Mouse (Mus musculus): ENCODE data around the gene Uso1. TPM values are rescaled to one million over a fixed set of nuclear protein-coding genes. Genes with fewer than 3 reads are reported as not detected.
A peak's percentile ranks its signal among the peaks of the same experiment; 100 is the strongest.
"Not testable (repeated sequence)": the region's sequence is repeated elsewhere in the genome, so short reads cannot be mapped to it uniquely, and the experiment has no call there.

The Uso1 gene
- polyA plus RNA-seq, 1 experiment from 2014 or later, result 34.1 TPM

GRCm38 (mm10) chr5:92133006-92133405 lies 4.7 kb upstream of the Uso1 start:
- not testable (repeated sequence) for ATAC-seq (ENCODE audit: low FRiP score); H3K9me3 ChIP-seq (ENCODE audit: control insufficient read depth, low read length); H3K4me2 ChIP-seq (replicated peaks; ENCODE audit: low read depth, low read length); DNase-seq (ENCODE audit: low spot score); H3K27me3 ChIP-seq (ENCODE audit: control insufficient read depth, insufficient read depth, low read length); H3K9ac ChIP-seq (ENCODE audit: low read depth, low read length); H3K4me1 ChIP-seq (replicated peaks; ENCODE audit: control insufficient read depth, insufficient read depth, low read length); H3K4me3 ChIP-seq (ENCODE audit: low read depth, low read length); H3K36me3 ChIP-seq (ENCODE audit: control insufficient read depth, insufficient read depth, low read length); H3K27ac ChIP-seq (ENCODE audit: low read depth, low read length)
- 68% methylated on average over 4 of the region's 4 CpGs for WGBS

GRCm38 (mm10) chr5:92134934-92135333 lies 2.8 kb upstream of the Uso1 start:
- no peak for DNase-seq (ENCODE audit: low spot score)
- Histone ChIP-seq H3K9me3 (ENCODE audit: control insufficient read depth, low read length) (no peaks in the 10 kb centered on the region), H3K4me2 (replicated peaks; ENCODE audit: low read depth, low read length) (no peak overlapping the region), H3K27me3 (ENCODE audit: control insufficient read depth, insufficient read depth, low read length) (no peaks in the 10 kb centered on the region), H3K4me3 (ENCODE audit: low read depth, low read length) (no peak overlapping the region), H3K9ac (ENCODE audit: low read depth, low read length) (no peak overlapping the region), H3K27ac (ENCODE audit: low read depth, low read length) (no peak overlapping the region), H3K36me3 (ENCODE audit: control insufficient read depth, insufficient read depth, low read length) (no peaks in the 10 kb centered on the region), H3K4me1 (replicated peaks; ENCODE audit: control insufficient read depth, insufficient read depth, low read length) (0 out of 2 replicates have a peak, but pooled peaks cover 2% of the 10 kb centered on the region)
- no peak for ATAC-seq (ENCODE audit: low FRiP score)
- WGBS, result 82% methylated on average over 3 of the region's 3 CpGs

GRCm38 (mm10) chr5:92136536-92137238 lies 1.1 kb upstream of the Uso1 start:
- peak overlapping the region; percentile 54; the same call in 1 of the 2 replicates for H3K9ac ChIP-seq (ENCODE audit: low read depth, low read length)
- ATAC-seq (ENCODE audit: low FRiP score), result no peak
- 68% methylated on average over 9 of the region's 9 CpGs for WGBS

GRCm38 (mm10) chr5:92138093-92138621 lies 419 bp downstream of the Uso1 start:
- no peaks in the 10 kb centered on the region for H3K9me3 ChIP-seq (ENCODE audit: control insufficient read depth, low read length)
- under 1% methylated on average over 28 of the region's 43 CpGs for WGBS
- ATAC-seq (ENCODE audit: low FRiP score), result peak; percentile 85

More at GRCm38 (mm10) chr5:92136536-92137238, 1.1 kb upstream of the Uso1 start:
- H3K27me3 ChIP-seq (ENCODE audit: control insufficient read depth, insufficient read depth, low read length), result no peaks in the 10 kb centered on the region
- no peaks in the 10 kb centered on the region for H3K36me3 ChIP-seq (ENCODE audit: control insufficient read depth, insufficient read depth, low read length)
- no peak overlapping the region for H3K27ac ChIP-seq (ENCODE audit: low read depth, low read length)
- no peaks in the 10 kb centered on the region for H3K9me3 ChIP-seq (ENCODE audit: control insufficient read depth, low read length)
- H3K4me3 ChIP-seq (ENCODE audit: low read depth, low read length), result peak overlapping the region; percentile 70
- no peak for DNase-seq (ENCODE audit: low spot score)
- H3K4me2 ChIP-seq (replicated peaks; ENCODE audit: low read depth, low read length), result peak overlapping the region; percentile 52
- 0 out of 2 replicates have a peak, but pooled peaks cover 2% of the 10 kb centered on the region for H3K4me1 ChIP-seq (replicated peaks; ENCODE audit: control insufficient read depth, insufficient read depth, low read length)

GRCm38 (mm10) chr5:92139191-92139590 lies 1.5 kb downstream of the Uso1 start:
- Histone ChIP-seq H3K27me3 (ENCODE audit: control insufficient read depth, insufficient read depth, low read length) (no peaks in the 10 kb centered on the region), H3K4me2 (replicated peaks; ENCODE audit: low read depth, low read length) (peak overlapping the region; percentile 14; the same call in 1 of the 2 replicates), H3K9ac (ENCODE audit: low read depth, low read length) (peak overlapping the region; percentile 11; the same call in 1 of the 2 replicates), H3K4me1 (replicated peaks; ENCODE audit: control insufficient read depth, insufficient read depth, low read length) (0 out of 2 replicates have a peak, but pooled peaks cover 2% of the 10 kb centered on the region), H3K4me3 (ENCODE audit: low read depth, low read length) (no peak overlapping the region; the same call in 1 of the 2 replicates), H3K27ac (ENCODE audit: low read depth, low read length) (no peak overlapping the region), H3K9me3 (ENCODE audit: control insufficient read depth, low read length) (no peaks in the 10 kb centered on the region), H3K36me3 (ENCODE audit: control insufficient read depth, insufficient read depth, low read length) (no peaks in the 10 kb centered on the region)
- WGBS, result 36% methylated on average over 1 of the region's 1 CpGs
- DNase-seq (ENCODE audit: low spot score), result no peak
- ATAC-seq (ENCODE audit: low FRiP score), result no peak

More at GRCm38 (mm10) chr5:92138093-92138621, 419 bp downstream of the Uso1 start:
- Histone ChIP-seq H3K36me3 (ENCODE audit: control insufficient read depth, insufficient read depth, low read length) (no peaks in the 10 kb centered on the region), H3K27ac (ENCODE audit: low read depth, low read length) (peak overlapping the region; percentile 65), H3K9ac (ENCODE audit: low read depth, low read length) (peak overlapping the region; percentile 68), H3K4me3 (ENCODE audit: low read depth, low read length) (peak overlapping the region; percentile 70), H3K27me3 (ENCODE audit: control insufficient read depth, insufficient read depth, low read length) (no peaks in the 10 kb centered on the region), H3K4me1 (replicated peaks; ENCODE audit: control insufficient read depth, insufficient read depth, low read length) (0 out of 2 replicates have a peak, but pooled peaks cover 2% of the 10 kb centered on the region), H3K4me2 (replicated peaks; ENCODE audit: low read depth, low read length) (peak overlapping the region; percentile 74)
- peak; percentile 68 for DNase-seq (ENCODE audit: low spot score)

- WGBS, result 77% methylated on average over 5 of the region's 5 CpGs
- H3K4me3 ChIP-seq (ENCODE audit: low read depth, low read length), result no peak overlapping the region
- H3K9me3 ChIP-seq (ENCODE audit: control insufficient read depth, low read length), result no peaks in the 10 kb centered on the region
- no peaks in the 10 kb centered on the region for H3K27me3 ChIP-seq (ENCODE audit: control insufficient read depth, insufficient read depth, low read length)
- no peak overlapping the region for H3K4me2 ChIP-seq (replicated peaks; ENCODE audit: low read depth, low read length)
- H3K27ac ChIP-seq (ENCODE audit: low read depth, low read length), result no peak overlapping the region
- H3K4me1 ChIP-seq (replicated peaks; ENCODE audit: control insufficient read depth, insufficient read depth, low read length), result 0 out of 2 replicates have a peak, but pooled peaks cover 2% of the 10 kb centered on the region
- no peak for ATAC-seq (ENCODE audit: low FRiP score)
- no peak overlapping the region for H3K9ac ChIP-seq (ENCODE audit: low read depth, low read length)
- H3K36me3 ChIP-seq (ENCODE audit: control insufficient read depth, insufficient read depth, low read length), result peaks cover 3% of the 10 kb centered on the region; the same call in 1 of the 2 replicates
- DNase-seq (ENCODE audit: low spot score), result no peak
These were observed 4.0 kb downstream of the Uso1 start for GRCm38 (mm10) chr5:92141696-92142095.

- WGBS, result 78% methylated on average over 3 of the region's 3 CpGs
- DNase-seq (ENCODE audit: low spot score) (no peak), ATAC-seq (ENCODE audit: low FRiP score) (no peak)
- H3K9me3 ChIP-seq (ENCODE audit: control insufficient read depth, low read length), result no peaks in the 10 kb centered on the region
- no peak overlapping the region for H3K27ac ChIP-seq (ENCODE audit: low read depth, low read length)
- no peak overlapping the region for H3K4me3 ChIP-seq (ENCODE audit: low read depth, low read length)
- H3K27me3 ChIP-seq (ENCODE audit: control insufficient read depth, insufficient read depth, low read length), result no peaks in the 10 kb centered on the region
- no peak overlapping the region for H3K4me2 ChIP-seq (replicated peaks; ENCODE audit: low read depth, low read length)
- peaks cover 3% of the 10 kb centered on the region; the same call in 1 of the 2 replicates for H3K36me3 ChIP-seq (ENCODE audit: control insufficient read depth, insufficient read depth, low read length)
- no peak overlapping the region for H3K9ac ChIP-seq (ENCODE audit: low read depth, low read length)
- H3K4me1 ChIP-seq (replicated peaks; ENCODE audit: control insufficient read depth, insufficient read depth, low read length), result 0 out of 2 replicates have a peak, but pooled peaks cover 2% of the 10 kb centered on the region
These were observed 4.7 kb downstream of the Uso1 start for GRCm38 (mm10) chr5:92142481-92142880.

- no peak for ATAC-seq (ENCODE audit: low FRiP score)
- Histone ChIP-seq H3K27me3 (ENCODE audit: control insufficient read depth, insufficient read depth, low read length) (no peaks in the 10 kb centered on the region), H3K4me2 (replicated peaks; ENCODE audit: low read depth, low read length) (no peak overlapping the region), H3K27ac (ENCODE audit: low read depth, low read length) (no peak overlapping the region), H3K4me3 (ENCODE audit: low read depth, low read length) (no peak overlapping the region), H3K4me1 (replicated peaks; ENCODE audit: control insufficient read depth, insufficient read depth, low read length) (0 out of 2 replicates have a peak, but pooled peaks cover 2% of the 10 kb centered on the region), H3K9me3 (ENCODE audit: control insufficient read depth, low read length) (no peaks in the 10 kb centered on the region), H3K36me3 (ENCODE audit: control insufficient read depth, insufficient read depth, low read length) (peaks cover 3% of the 10 kb centered on the region; the same call in 1 of the 2 replicates), H3K9ac (ENCODE audit: low read depth, low read length) (no peak overlapping the region)
- WGBS, result 94% methylated on average over 6 of the region's 6 CpGs
- DNase-seq (ENCODE audit: low spot score), result no peak
These were observed 5.9 kb downstream of the Uso1 start for GRCm38 (mm10) chr5:92143665-92144064.
